Mouse (Mus musculus) spleen, adult 10 weeks (tissue): ENCODE data around the gene Olfr153. TPM values are rescaled to one million over a fixed set of nuclear protein-coding genes. Genes with fewer than 3 reads are reported as not detected.

ENCODE experiments used
- polyA plus RNA-seq: library from polyadenylated mRNA; stranded (reverse); fragments of 350-450 nt; fragmentation: Illumina TruSeq; extraction: RNeasy Lipid Tissue Mini Kit (QIAGEN cat#74804); gene quantifications from one replicate; pipeline ENCODE4 v1.2.3, GENCODE M21; 2015; ENCODE audit warnings: low replicate concordance; ENCODE audit not compliant: insufficient read depth

Olfr153 gene
- not detected for polyA plus RNA-seq

GRCm38 (mm10) chr2:87531496-87531895, at the start of gene Olfr153:
Olfr153 (plus strand) TSS chr2:87531796.

GRCm38 (mm10) chr2:87496993-87497392, 34.6 kb upstream of the Olfr153 start, which contains the start of gene Pramel7:
Pramel7 (minus strand) TSS chr2:87497093.

DNA sequence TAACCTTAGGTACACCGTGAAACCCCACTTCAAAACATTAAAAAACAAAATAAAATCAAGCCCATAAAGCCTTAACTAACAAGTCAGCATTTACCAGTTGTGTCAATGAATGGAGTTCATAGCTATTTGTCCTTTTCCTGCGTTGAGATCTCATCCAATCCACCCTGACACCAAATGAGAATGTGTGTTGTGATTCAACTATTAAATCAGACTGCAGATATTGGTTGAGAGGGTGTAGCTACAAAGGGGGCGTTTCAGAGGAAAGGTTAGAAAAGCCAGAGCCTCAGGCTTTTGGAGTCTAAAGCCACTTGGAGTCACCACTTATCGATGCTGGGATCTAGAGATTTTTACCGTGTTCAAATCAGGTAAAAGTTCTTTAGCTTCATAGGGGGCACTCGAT, 25.3 kb upstream of the Olfr153 start, which contains the start of gene Pramel6:
TSS of gene Pramel6 (plus strand) at position 301 of the 400 bp plus-strand sequence.

DNA sequence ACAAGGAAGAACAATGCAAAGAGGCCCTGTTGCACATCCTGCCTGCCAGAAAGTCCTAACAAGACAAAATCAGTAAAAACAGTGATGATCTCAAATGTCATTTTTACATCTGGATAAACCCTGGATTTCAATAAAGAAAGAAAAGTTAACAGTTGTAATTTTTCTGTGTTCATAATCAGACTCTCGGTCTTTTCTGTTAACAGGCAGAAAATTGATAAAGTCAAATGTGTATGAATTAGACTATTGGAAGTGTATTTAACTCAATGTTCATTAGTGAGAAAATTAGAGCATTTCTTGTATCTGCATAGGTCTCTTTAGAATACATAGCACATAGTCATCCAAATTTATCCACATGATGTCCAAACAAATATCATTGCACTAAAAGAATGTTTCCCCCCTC, 13.8 kb downstream of the Olfr153 start, which contains the start of gene Olfr1128:
TSS of gene Olfr1128 (minus strand) at position 101 of the 400 bp plus-strand sequence.

GRCm38 (mm10) chr2:87573602-87574001, 42.0 kb downstream of the Olfr153 start, which contains the start of gene Olfr1129:
Olfr1129 (plus strand) TSS chr2:87573902.

Other genes starting within 250 kb of the Olfr153 start
- gene Olfr1118, start 224.2 kb upstream of the Olfr153 start, polyA plus RNA-seq, result not detected
- not detected for gene Olfr1120, start 177.0 kb upstream of the Olfr153 start, polyA plus RNA-seq
- not detected for gene Olfr1121, start 161.9 kb upstream of the Olfr153 start, polyA plus RNA-seq
- not detected for gene Olfr1122, start 145.9 kb upstream of the Olfr153 start, polyA plus RNA-seq
- not detected for gene Olfr1123, start 115.2 kb upstream of the Olfr153 start, polyA plus RNA-seq
- not detected for gene Olfr1124, start 101.5 kb upstream of the Olfr153 start, polyA plus RNA-seq
- gene Olfr1126, start 77.8 kb upstream of the Olfr153 start, polyA plus RNA-seq, result not detected
- not detected for gene Pramel7, start 34.7 kb upstream of the Olfr153 start, polyA plus RNA-seq
- not detected for gene Pramel6, start 25.2 kb upstream of the Olfr153 start, polyA plus RNA-seq
- gene Olfr1128, start 13.7 kb downstream of the Olfr153 start, polyA plus RNA-seq, result not detected
- not detected for gene Olfr1129, start 42.1 kb downstream of the Olfr153 start, polyA plus RNA-seq
- not detected for gene Olfr1130, start 74.4 kb downstream of the Olfr153 start, polyA plus RNA-seq
- gene Olfr1131, start 95.3 kb downstream of the Olfr153 start, polyA plus RNA-seq, result not detected
- not detected for gene Olfr1132, start 105.7 kb downstream of the Olfr153 start, polyA plus RNA-seq
- not detected for gene Olfr1133, start 115.6 kb downstream of the Olfr153 start, polyA plus RNA-seq
- gene Olfr1134, start 126.7 kb downstream of the Olfr153 start, polyA plus RNA-seq, result not detected
- not detected for gene Olfr1135, start 141.9 kb downstream of the Olfr153 start, polyA plus RNA-seq
- not detected for gene Olfr1136, start 162.2 kb downstream of the Olfr153 start, polyA plus RNA-seq
- gene Olfr1137, start 181.4 kb downstream of the Olfr153 start, polyA plus RNA-seq, result not detected
- not detected for gene Olfr1138, start 208.2 kb downstream of the Olfr153 start, polyA plus RNA-seq
- not detected for gene Olfr1140, start 212.0 kb downstream of the Olfr153 start, polyA plus RNA-seq
- gene Olfr1141, start 222.2 kb downstream of the Olfr153 start, polyA plus RNA-seq, result not detected
- not detected for gene Olfr152, start 247.7 kb downstream of the Olfr153 start, polyA plus RNA-seq